Mouse (Mus musculus): ENCODE measurements around the gene Erp44.

Gene Erp44

GRCm38 (mm10) chr4:48279498-48280134 is at the start of gene Erp44, which contains the start of gene Invs:
Gene Erp44, minus strand, starts transcription at chr4:48279558.
Gene Invs, plus strand, starts transcription at chr4:48279760.
- peak; percentile 99 for DNase-seq (ENCODE audit: low read depth, low spot score)

GRCm38 (mm10) chr4:48328042-48328441 is 48.7 kb upstream of the Erp44 start:
- DNase-seq (ENCODE audit: low read depth, low spot score), result no peak

- no peak for DNase-seq (ENCODE audit: low read depth, low spot score)
Observed at GRCm38 (mm10) chr4:48327192-48327591, 47.8 kb upstream of the Erp44 start.

GRCm38 (mm10) chr4:48322095-48322494 is 42.7 kb upstream of the Erp44 start:
- DNase-seq (ENCODE audit: low read depth, low spot score), result no peak

- DNase-seq (ENCODE audit: low read depth, low spot score), result no peak
Observed at GRCm38 (mm10) chr4:48321276-48321675, 41.9 kb upstream of the Erp44 start.

GRCm38 (mm10) chr4:48316036-48316435 is 36.7 kb upstream of the Erp44 start:
- no peak for DNase-seq (ENCODE audit: low read depth, low spot score)

- DNase-seq (ENCODE audit: low read depth, low spot score), result no peak
Observed at GRCm38 (mm10) chr4:48314814-48315213, 35.5 kb upstream of the Erp44 start.

- no peak for DNase-seq (ENCODE audit: low read depth, low spot score)
Observed at GRCm38 (mm10) chr4:48287086-48287757, 7.9 kb upstream of the Erp44 start.

- no peak for DNase-seq (ENCODE audit: low read depth, low spot score)
Observed at GRCm38 (mm10) chr4:48281121-48281520, 1.8 kb upstream of the Erp44 start.

- DNase-seq (ENCODE audit: low read depth, low spot score), result peak; percentile 71
Observed at GRCm38 (mm10) chr4:48278757-48279497, 431 bp downstream of the Erp44 start.

GRCm38 (mm10) chr4:48277011-48277410 is 2.3 kb downstream of the Erp44 start:
- DNase-seq (ENCODE audit: low read depth, low spot score), result no peak

- no peak for DNase-seq (ENCODE audit: low read depth, low spot score)
Observed at GRCm38 (mm10) chr4:48275736-48276135, 3.6 kb downstream of the Erp44 start.

GRCm38 (mm10) chr4:48273119-48273829 is 6.1 kb downstream of the Erp44 start:
- no peak for DNase-seq (ENCODE audit: low read depth, low spot score)

- no peak for DNase-seq (ENCODE audit: low read depth, low spot score)
Observed at GRCm38 (mm10) chr4:48271838-48272237, 7.5 kb downstream of the Erp44 start.

- DNase-seq (ENCODE audit: low read depth, low spot score), result no peak
Observed at GRCm38 (mm10) chr4:48270532-48270931, 8.8 kb downstream of the Erp44 start.

GRCm38 (mm10) chr4:48268127-48268526 is 11.2 kb downstream of the Erp44 start:
- DNase-seq (ENCODE audit: low read depth, low spot score), result no peak

GRCm38 (mm10) chr4:48267683-48268082 is 11.7 kb downstream of the Erp44 start:
- no peak for DNase-seq (ENCODE audit: low read depth, low spot score)

GRCm38 (mm10) chr4:48258045-48258444 is 21.3 kb downstream of the Erp44 start:
- DNase-seq (ENCODE audit: low read depth, low spot score), result no peak

- peak; percentile 33 for DNase-seq (ENCODE audit: low read depth, low spot score)
Observed at GRCm38 (mm10) chr4:48253266-48253665, 26.1 kb downstream of the Erp44 start.

GRCm38 (mm10) chr4:48244280-48244679 is 35.1 kb downstream of the Erp44 start:
- DNase-seq (ENCODE audit: low read depth, low spot score), result no peak

- DNase-seq (ENCODE audit: low read depth, low spot score), result no peak
Observed at GRCm38 (mm10) chr4:48243737-48244136, 35.6 kb downstream of the Erp44 start.

- DNase-seq (ENCODE audit: low read depth, low spot score), result no peak
Observed at GRCm38 (mm10) chr4:48242482-48242881, 36.9 kb downstream of the Erp44 start.

Data from 3T3-L1 (cell line).